Mouse (Mus musculus): ENCODE measurements around the gene Plekhg3. TPM values are rescaled to one million over a fixed set of nuclear protein-coding genes. Genes with fewer than 3 reads are reported as not detected.
A peak's percentile ranks its signal among the peaks of the same experiment; 100 is the strongest.

Plekhg3 gene
- polyA plus RNA-seq, 1 experiment from 2014 or later = 2.1 TPM

GRCm38 (mm10) chr12:76554871-76555386 is 24.2 kb downstream of the Plekhg3 start:
- DNase-seq (ENCODE audit: low spot score) = no peak
- no peaks in the 10 kb centered on the region for H3K27me3 ChIP-seq (ENCODE audit: control insufficient read depth, insufficient read depth, low read length)
- no peak overlapping the region for H3K9ac ChIP-seq (replicated peaks; ENCODE audit: low read length)
- no peak overlapping the region for H3K4me3 ChIP-seq (ENCODE audit: low read depth, low read length)
- no peak overlapping the region for H3K4me2 ChIP-seq (ENCODE audit: low read depth, low read length)
- H3K36me3 ChIP-seq (replicated peaks; ENCODE audit: control insufficient read depth, insufficient read depth, low read depth, low read length) = no peaks in the 10 kb centered on the region
- H3K9me3 ChIP-seq (replicated peaks; ENCODE audit: control insufficient read depth, low read length) = no peaks in the 10 kb centered on the region
- WGBS = 80% methylated on average over 3 of the region's 3 CpGs
- no peak for ATAC-seq (replicated peaks; ENCODE audit: insufficient number of reproducible peaks, low FRiP score, low TSS enrichment, low read depth)
- H3K4me1 ChIP-seq (ENCODE audit: control insufficient read depth, insufficient read depth, low read length) = no peaks in the 10 kb centered on the region
- H3K27ac ChIP-seq (replicated peaks; ENCODE audit: low read depth, low read length) = no peak overlapping the region

- Histone ChIP-seq H3K9me3 (replicated peaks; ENCODE audit: control insufficient read depth, low read length) (no peaks in the 10 kb centered on the region), H3K27ac (replicated peaks; ENCODE audit: low read depth, low read length) (no peak overlapping the region), H3K4me3 (ENCODE audit: low read depth, low read length) (no peak overlapping the region), H3K36me3 (replicated peaks; ENCODE audit: control insufficient read depth, insufficient read depth, low read depth, low read length) (no peaks in the 10 kb centered on the region), H3K4me2 (ENCODE audit: low read depth, low read length) (no peak overlapping the region), H3K27me3 (ENCODE audit: control insufficient read depth, insufficient read depth, low read length) (no peaks in the 10 kb centered on the region), H3K4me1 (ENCODE audit: control insufficient read depth, insufficient read depth, low read length) (no peaks in the 10 kb centered on the region), H3K9ac (replicated peaks; ENCODE audit: low read length) (no peak overlapping the region)
- no peak for DNase-seq (ENCODE audit: low spot score)
- no peak for ATAC-seq (replicated peaks; ENCODE audit: insufficient number of reproducible peaks, low FRiP score, low TSS enrichment, low read depth)
- WGBS = 74% methylated on average over 7 of the region's 7 CpGs
Observed at GRCm38 (mm10) chr12:76556187-76556586, 25.5 kb downstream of the Plekhg3 start.

GRCm38 (mm10) chr12:76556745-76557389 is 26.2 kb downstream of the Plekhg3 start:
- Histone ChIP-seq H3K4me3 (ENCODE audit: low read depth, low read length) (no peak overlapping the region), H3K4me1 (ENCODE audit: control insufficient read depth, insufficient read depth, low read length) (no peaks in the 10 kb centered on the region), H3K4me2 (ENCODE audit: low read depth, low read length) (no peak overlapping the region), H3K27ac (replicated peaks; ENCODE audit: low read depth, low read length) (no peak overlapping the region), H3K9ac (replicated peaks; ENCODE audit: low read length) (no peak overlapping the region), H3K36me3 (replicated peaks; ENCODE audit: control insufficient read depth, insufficient read depth, low read depth, low read length) (no peaks in the 10 kb centered on the region), H3K27me3 (ENCODE audit: control insufficient read depth, insufficient read depth, low read length) (no peaks in the 10 kb centered on the region), H3K9me3 (replicated peaks; ENCODE audit: control insufficient read depth, low read length) (no peaks in the 10 kb centered on the region)
- ATAC-seq (replicated peaks; ENCODE audit: insufficient number of reproducible peaks, low FRiP score, low TSS enrichment, low read depth) = peak; percentile 39; the same call in 1 of the 2 replicates
- no peak for DNase-seq (ENCODE audit: low spot score)
- WGBS = 10% methylated on average over 6 of the region's 6 CpGs

GRCm38 (mm10) chr12:76558206-76558605 is 27.5 kb downstream of the Plekhg3 start:
- no peaks in the 10 kb centered on the region for H3K9me3 ChIP-seq (replicated peaks; ENCODE audit: control insufficient read depth, low read length)
- no peak for DNase-seq (ENCODE audit: low spot score)
- no peak overlapping the region for H3K4me3 ChIP-seq (ENCODE audit: low read depth, low read length)
- H3K9ac ChIP-seq (replicated peaks; ENCODE audit: low read length) = no peak overlapping the region
- ATAC-seq (replicated peaks; ENCODE audit: insufficient number of reproducible peaks, low FRiP score, low TSS enrichment, low read depth) = no peak
- H3K4me1 ChIP-seq (ENCODE audit: control insufficient read depth, insufficient read depth, low read length) = no peaks in the 10 kb centered on the region
- no peaks in the 10 kb centered on the region for H3K27me3 ChIP-seq (ENCODE audit: control insufficient read depth, insufficient read depth, low read length)
- WGBS = 77% methylated on average over 5 of the region's 5 CpGs
- no peaks in the 10 kb centered on the region for H3K36me3 ChIP-seq (replicated peaks; ENCODE audit: control insufficient read depth, insufficient read depth, low read depth, low read length)
- H3K27ac ChIP-seq (replicated peaks; ENCODE audit: low read depth, low read length) = no peak overlapping the region
- no peak overlapping the region for H3K4me2 ChIP-seq (ENCODE audit: low read depth, low read length)

- Histone ChIP-seq H3K27ac (replicated peaks; ENCODE audit: low read depth, low read length) (no peak overlapping the region), H3K9ac (replicated peaks; ENCODE audit: low read length) (no peak overlapping the region), H3K9me3 (replicated peaks; ENCODE audit: control insufficient read depth, low read length) (no peaks in the 10 kb centered on the region), H3K36me3 (replicated peaks; ENCODE audit: control insufficient read depth, insufficient read depth, low read depth, low read length) (no peaks in the 10 kb centered on the region), H3K27me3 (ENCODE audit: control insufficient read depth, insufficient read depth, low read length) (no peaks in the 10 kb centered on the region), H3K4me2 (ENCODE audit: low read depth, low read length) (no peak overlapping the region), H3K4me3 (ENCODE audit: low read depth, low read length) (no peak overlapping the region), H3K4me1 (ENCODE audit: control insufficient read depth, insufficient read depth, low read length) (no peaks in the 10 kb centered on the region)
- DNase-seq (ENCODE audit: low spot score) = no peak
- 85% methylated on average over 4 of the region's 4 CpGs for WGBS
- ATAC-seq (replicated peaks; ENCODE audit: insufficient number of reproducible peaks, low FRiP score, low TSS enrichment, low read depth) = no peak
Observed at GRCm38 (mm10) chr12:76562196-76562595, 31.5 kb downstream of the Plekhg3 start.

- H3K4me1 ChIP-seq (ENCODE audit: control insufficient read depth, insufficient read depth, low read length) = peaks cover 4% of the 10 kb centered on the region
- no peak for DNase-seq (ENCODE audit: low spot score)
- H3K9me3 ChIP-seq (replicated peaks; ENCODE audit: control insufficient read depth, low read length) = no peaks in the 10 kb centered on the region
- no peak overlapping the region for H3K27ac ChIP-seq (replicated peaks; ENCODE audit: low read depth, low read length)
- 88% methylated on average over 10 of the region's 10 CpGs for WGBS
- no peak overlapping the region for H3K4me2 ChIP-seq (ENCODE audit: low read depth, low read length)
- no peaks in the 10 kb centered on the region for H3K36me3 ChIP-seq (replicated peaks; ENCODE audit: control insufficient read depth, insufficient read depth, low read depth, low read length)
- no peak for ATAC-seq (replicated peaks; ENCODE audit: insufficient number of reproducible peaks, low FRiP score, low TSS enrichment, low read depth)
- no peaks in the 10 kb centered on the region for H3K27me3 ChIP-seq (ENCODE audit: control insufficient read depth, insufficient read depth, low read length)
- no peak overlapping the region for H3K9ac ChIP-seq (replicated peaks; ENCODE audit: low read length)
- no peak overlapping the region for H3K4me3 ChIP-seq (ENCODE audit: low read depth, low read length)
Observed at GRCm38 (mm10) chr12:76566284-76566683, 35.6 kb downstream of the Plekhg3 start.

- no peak overlapping the region for H3K4me3 ChIP-seq (ENCODE audit: low read depth, low read length)
- no peak overlapping the region for H3K9ac ChIP-seq (replicated peaks; ENCODE audit: low read length)
- 67% methylated on average over 9 of the region's 9 CpGs for WGBS
- H3K27me3 ChIP-seq (ENCODE audit: control insufficient read depth, insufficient read depth, low read length) = no peaks in the 10 kb centered on the region
- H3K4me2 ChIP-seq (ENCODE audit: low read depth, low read length) = no peak overlapping the region
- no peaks in the 10 kb centered on the region for H3K36me3 ChIP-seq (replicated peaks; ENCODE audit: control insufficient read depth, insufficient read depth, low read depth, low read length)
- H3K9me3 ChIP-seq (replicated peaks; ENCODE audit: control insufficient read depth, low read length) = no peaks in the 10 kb centered on the region
- DNase-seq (ENCODE audit: low spot score) = no peak
- no peak overlapping the region for H3K27ac ChIP-seq (replicated peaks; ENCODE audit: low read depth, low read length)
- peaks cover 4% of the 10 kb centered on the region for H3K4me1 ChIP-seq (ENCODE audit: control insufficient read depth, insufficient read depth, low read length)
- ATAC-seq (replicated peaks; ENCODE audit: insufficient number of reproducible peaks, low FRiP score, low TSS enrichment, low read depth) = no peak
Observed at GRCm38 (mm10) chr12:76570221-76570940, 39.7 kb downstream of the Plekhg3 start.

GRCm38 (mm10) chr12:76571266-76571665 is 40.6 kb downstream of the Plekhg3 start:
- Histone ChIP-seq H3K27ac (replicated peaks; ENCODE audit: low read depth, low read length) (no peak overlapping the region), H3K9me3 (replicated peaks; ENCODE audit: control insufficient read depth, low read length) (no peaks in the 10 kb centered on the region), H3K4me3 (ENCODE audit: low read depth, low read length) (no peak overlapping the region), H3K9ac (replicated peaks; ENCODE audit: low read length) (no peak overlapping the region), H3K36me3 (replicated peaks; ENCODE audit: control insufficient read depth, insufficient read depth, low read depth, low read length) (no peaks in the 10 kb centered on the region), H3K27me3 (ENCODE audit: control insufficient read depth, insufficient read depth, low read length) (no peaks in the 10 kb centered on the region), H3K4me1 (ENCODE audit: control insufficient read depth, insufficient read depth, low read length) (peaks cover 4% of the 10 kb centered on the region), H3K4me2 (ENCODE audit: low read depth, low read length) (no peak overlapping the region)
- no peak for ATAC-seq (replicated peaks; ENCODE audit: insufficient number of reproducible peaks, low FRiP score, low TSS enrichment, low read depth)
- no peak for DNase-seq (ENCODE audit: low spot score)
- 78% methylated on average over 10 of the region's 10 CpGs for WGBS
